Mouse (Mus musculus) lung, postnatal 0 days (tissue): ENCODE results near the gene Gm10382. TPM values are rescaled to one million over a fixed set of nuclear protein-coding genes. Genes with fewer than 3 reads are reported as not detected.
"Not testable (repeated sequence)": the region's sequence is repeated elsewhere in the genome, so short reads cannot be mapped to it uniquely, and the experiment has no call there.

Experiments
- ATAC-seq: fragments of 200-750 bp; cut with Nextera tagmentation; 2 replicates; pipeline ENCODE4 v1.8.0; 2017; ENCODE audit warnings: moderate library complexity
- DNase-seq: peaks from one replicate; pipeline ENCODE4 v3.0.0-alpha.2; 2016; ENCODE audit warnings: low spot score
- H3K27ac ChIP-seq: fragments of 300-500 bp; sonication (generic); 2 replicates; pipeline ENCODE4 v1.5.1; 2014; ENCODE audit warnings: antibody characterized with exemption, mild to moderate bottlenecking, low read length, mixed read lengths
- H3K27me3 ChIP-seq: fragments of 300-500 bp; sonication (generic); replicated peaks from 2 replicates; pipeline ENCODE4 v1.6.1; 2014; ENCODE audit warnings: low read length, mixed read lengths; ENCODE audit not compliant: insufficient read depth
- H3K36me3 ChIP-seq: fragments of 300-500 bp; sonication (generic); 2 replicates; pipeline ENCODE4 v1.6.1; 2014; ENCODE audit warnings: low read length, mixed read lengths; ENCODE audit not compliant: insufficient read depth
- H3K4me1 ChIP-seq: fragments of 300-500 bp; sonication (generic); 2 replicates; pipeline ENCODE4 v1.6.1; 2014; ENCODE audit warnings: antibody characterized with exemption, low read depth, low read length, mixed read lengths; ENCODE audit not compliant: insufficient read depth
- H3K4me2 ChIP-seq: fragments of 300-500 bp; sonication (generic); replicated peaks from 2 replicates; pipeline ENCODE4 v1.6.1; 2014; ENCODE audit warnings: low read depth, mild to moderate bottlenecking, low read length, moderate library complexity, mixed read lengths
- H3K4me3 ChIP-seq: fragments of 300-500 bp; sonication (generic); 2 replicates; pipeline ENCODE4 v1.5.1; 2014; ENCODE audit warnings: low read depth, low read length
- H3K9ac ChIP-seq: fragments of 300-500 bp; sonication (generic); replicated peaks from 2 replicates; pipeline ENCODE4 v1.6.1; 2014; ENCODE audit warnings: low read depth, mild to moderate bottlenecking
- H3K9me3 ChIP-seq: fragments of 300-500 bp; sonication (generic); 2 replicates; pipeline ENCODE4 v1.6.1; 2016; ENCODE audit warnings: low read length, mixed read lengths
- CTCF ChIP-seq: IDR thresholded peaks from 2 replicates; pipeline ENCODE4 v1.5.1; 2016; ENCODE audit warnings: antibody characterized with exemption, mild to moderate bottlenecking
- EP300 ChIP-seq: IDR thresholded peaks from 2 replicates; pipeline ENCODE4 v1.6.1; 2016; ENCODE audit warnings: antibody characterized with exemption, mild to moderate bottlenecking, control low read depth
- WGBS: fragments of 180-500 bp; shearing (Covaris S2); extraction: QIAGEN DNeasy Blood & Tissue Kit; methylation state at CpG from one replicate; pipeline ENCODE4 v1.1.7; 2014; 5-methylcytosine and 5-hydroxymethylcytosine counted together
- polyA plus RNA-seq: library from polyadenylated mRNA; unstranded; fragments of >200 nt; fragmentation: Nextera tagmentation; extraction: Ambion mirVana; gene quantifications from 2 replicates; pipeline ENCODE4 v1.2.1, GENCODE M21; 2015

The Gm10382 gene
- polyA plus RNA-seq, 1 experiment from 2014 or later, result 0.63 TPM

GRCm38 (mm10) chr5:125391609-125392008, 2.5 kb downstream of the Gm10382 start:
- peak; percentile 95 for DNase-seq

GRCm38 (mm10) chr5:125392176-125392575, 3.1 kb downstream of the Gm10382 start:
- Histone ChIP-seq H3K4me1 (peaks cover 17% of the 10 kb centered on the region; the same call in 1 of the 2 replicates), H3K9ac (peak overlapping the region; percentile 41; the same call in 1 of the 2 replicates), H3K27ac (peak overlapping the region; percentile 99), H3K4me2 (peak overlapping the region; percentile 37; the same call in 1 of the 2 replicates)
- not testable (repeated sequence) for H3K36me3 ChIP-seq, H3K4me3 ChIP-seq, DNase-seq, H3K9me3 ChIP-seq, H3K27me3 ChIP-seq, ATAC-seq
- 96% methylated on average over 4 of the region's 4 CpGs for WGBS

More at GRCm38 (mm10) chr5:125391609-125392008, 2.5 kb downstream of the Gm10382 start:
- no peak for ATAC-seq
- Histone ChIP-seq H3K4me1 (peaks cover 17% of the 10 kb centered on the region; the same call in 1 of the 2 replicates), H3K4me3 (no peak overlapping the region), H3K27me3 (no peaks in the 10 kb centered on the region), H3K9me3 (no peaks in the 10 kb centered on the region), H3K4me2 (peak overlapping the region; percentile 37; the same call in 1 of the 2 replicates), H3K9ac (no peak overlapping the region), H3K27ac (peak overlapping the region; percentile 99), H3K36me3 (0 out of 2 replicates have a peak, but pooled peaks cover 5% of the 10 kb centered on the region)
- TF ChIP-seq CTCF (no peak), EP300 (peak; percentile 82)
- WGBS, result 30% methylated on average over 5 of the region's 5 CpGs

- TF ChIP-seq EP300, result no peak
- no peak for TF ChIP-seq CTCF
- peaks cover 17% of the 10 kb centered on the region; the same call in 1 of the 2 replicates for H3K4me1 ChIP-seq
- no peak for ATAC-seq
- no peak for DNase-seq
- no peaks in the 10 kb centered on the region for H3K9me3 ChIP-seq
- H3K4me3 ChIP-seq, result peak overlapping the region; percentile 14; the same call in 1 of the 2 replicates
- peak overlapping the region; percentile 41; the same call in 1 of the 2 replicates for H3K9ac ChIP-seq
- H3K27me3 ChIP-seq, result no peaks in the 10 kb centered on the region
- peak overlapping the region; percentile 37 for H3K4me2 ChIP-seq
- 4% methylated on average over 1 of the region's 1 CpGs for WGBS
- H3K36me3 ChIP-seq, result 0 out of 2 replicates have a peak, but pooled peaks cover 5% of the 10 kb centered on the region
- peak overlapping the region; percentile 99 for H3K27ac ChIP-seq
Measured at GRCm38 (mm10) chr5:125392618-125392976, 3.5 kb downstream of the Gm10382 start.

GRCm38 (mm10) chr5:125392977-125393621, 4.0 kb downstream of the Gm10382 start:
- peak; percentile 99 for DNase-seq
- Histone ChIP-seq H3K27ac (peak overlapping the region; percentile 99), H3K9me3 (no peaks in the 10 kb centered on the region), H3K4me2 (peak overlapping the region; percentile 44), H3K9ac (peak overlapping the region; percentile 41; the same call in 1 of the 2 replicates), H3K27me3 (no peaks in the 10 kb centered on the region), H3K36me3 (0 out of 2 replicates have a peak, but pooled peaks cover 5% of the 10 kb centered on the region), H3K4me1 (peaks cover 17% of the 10 kb centered on the region; the same call in 1 of the 2 replicates), H3K4me3 (peak overlapping the region; percentile 14; the same call in 1 of the 2 replicates)
- TF ChIP-seq EP300, result peak; percentile 91
- TF ChIP-seq CTCF, result no peak
- WGBS, result under 1% methylated on average over 20 of the region's 20 CpGs
- peak; percentile 90 for ATAC-seq

GRCm38 (mm10) chr5:125393622-125394603, 4.8 kb downstream of the Gm10382 start:
- peak; percentile 9 for ATAC-seq
- Histone ChIP-seq H3K27me3 (no peaks in the 10 kb centered on the region), H3K9ac (peak overlapping the region; percentile 20), H3K9me3 (no peaks in the 10 kb centered on the region), H3K27ac (peak overlapping the region; percentile 99), H3K4me2 (peak overlapping the region; percentile 44), H3K4me1 (peaks cover 17% of the 10 kb centered on the region; the same call in 1 of the 2 replicates), H3K4me3 (peak overlapping the region; percentile 14; the same call in 1 of the 2 replicates), H3K36me3 (no peaks in the 10 kb centered on the region)
- TF ChIP-seq CTCF (no peak), EP300 (no peak; the same call in 1 of the 2 replicates)
- DNase-seq, result peak; percentile 97
- WGBS, result 7% methylated on average over 21 of the region's 25 CpGs
